Mouse (Mus musculus) limb, embryonic 14.5 days (tissue): ENCODE results near the gene Cuedc2. TPM values are rescaled to one million over a fixed set of nuclear protein-coding genes. Genes with fewer than 3 reads are reported as not detected.

Experiments
- ATAC-seq: fragments of 200-750 bp; cut with Nextera tagmentation; 2 replicates; pipeline ENCODE4 v1.8.0; 2017; ENCODE audit warnings: low read depth, moderate number of reproducible peaks, moderate TSS enrichment; ENCODE audit not compliant: low FRiP score
- DNase-seq: peaks from one replicate; pipeline ENCODE4 v3.0.0-alpha.2; 2015; ENCODE audit warnings: low spot score
- H3K27ac ChIP-seq: fragments of 300-500 bp; sonication (generic); replicated peaks from 2 replicates; pipeline ENCODE4 v1.5.1; 2014; ENCODE audit warnings: low read depth, mild to moderate bottlenecking, low read length, moderate library complexity, mixed read lengths
- H3K27me3 ChIP-seq: fragments of 300-500 bp; sonication (generic); 2 replicates; pipeline ENCODE4 v1.6.1; 2014; ENCODE audit warnings: low read length, mixed read lengths; ENCODE audit not compliant: control insufficient read depth, insufficient read depth
- H3K36me3 ChIP-seq: fragments of 300-500 bp; sonication (generic); 2 replicates; pipeline ENCODE4 v1.6.1; 2014; ENCODE audit warnings: mild to moderate bottlenecking, low read length, moderate library complexity, mixed read lengths; ENCODE audit not compliant: control insufficient read depth, insufficient read depth
- H3K4me1 ChIP-seq: fragments of 300-500 bp; sonication (generic); 2 replicates; pipeline ENCODE4 v1.6.1; 2014; ENCODE audit warnings: antibody characterized with exemption, low read length, mixed read lengths; ENCODE audit not compliant: control insufficient read depth, insufficient read depth
- H3K4me2 ChIP-seq: fragments of 300-500 bp; sonication (generic); replicated peaks from 2 replicates; pipeline ENCODE4 v1.6.1; 2014; ENCODE audit warnings: low read depth, mild to moderate bottlenecking, low read length, moderate library complexity; ENCODE audit not compliant: severe bottlenecking
- H3K4me3 ChIP-seq: fragments of 300-500 bp; sonication (generic); replicated peaks from 2 replicates; pipeline ENCODE4 v1.5.1; 2014; ENCODE audit warnings: low read length
- H3K9ac ChIP-seq: fragments of 300-500 bp; sonication (generic); 2 replicates; pipeline ENCODE4 v1.6.1; 2014; ENCODE audit warnings: mild to moderate bottlenecking, low read depth, low read length, moderate library complexity; ENCODE audit not compliant: severe bottlenecking
- H3K9me3 ChIP-seq: fragments of 300-500 bp; sonication (generic); 2 replicates; pipeline ENCODE4 v1.6.1; 2016; ENCODE audit warnings: low read length; ENCODE audit not compliant: control insufficient read depth
- POLR2A ChIP-seq: fragments of 200-500 bp; IDR thresholded peaks from 2 replicates; pipeline ENCODE4 v1.8.0; 2012; ENCODE audit warnings: inconsistent platforms, mild to moderate bottlenecking, moderate library complexity, borderline replicate concordance; ENCODE audit not compliant: insufficient read depth, insufficient read length; ENCODE audit errors: extremely low read depth
- WGBS: fragments of 180-500 bp; shearing (Covaris S2); extraction: QIAGEN DNeasy Blood & Tissue Kit; methylation state at CpG from one replicate; pipeline ENCODE4 v1.1.7; 2014; 5-methylcytosine and 5-hydroxymethylcytosine counted together
- polyA plus RNA-seq, 2 experiments: library from polyadenylated mRNA; depleted of rRNA in 1 of 2; stranded (reverse) in 1 of 2; unstranded in 1 of 2; fragments of >200 nt; fragmentation: Nextera tagmentation in 1 of 2; extraction: Ambion mirVana in 1 of 2; gene quantifications; 2 replicates each; pipeline versions ENCODE4 v1.2.1 to v1.2.3; 2012 to 2014

Gene Cuedc2
- polyA plus RNA-seq, 2 experiments = 110 to 164 TPM

GRCm38 (mm10) chr19:46347936-46348668 is 9.6 kb upstream of the Cuedc2 start:
- peak; percentile 39 for DNase-seq

GRCm38 (mm10) chr19:46347146-46347545 is 8.6 kb upstream of the Cuedc2 start:
- Histone ChIP-seq H3K4me2 (no peak overlapping the region), H3K9me3 (no peaks in the 10 kb centered on the region), H3K27ac (no peak overlapping the region), H3K27me3 (no peaks in the 10 kb centered on the region), H3K9ac (no peak overlapping the region), H3K36me3 (no peaks in the 10 kb centered on the region), H3K4me1 (0 out of 2 replicates have a peak, but pooled peaks cover 7% of the 10 kb centered on the region), H3K4me3 (no peak overlapping the region)
- ATAC-seq (no peak), DNase-seq (no peak)
- WGBS = 93% methylated on average over 1 of the region's 1 CpGs
- no peak for TF ChIP-seq POLR2A

More at GRCm38 (mm10) chr19:46347936-46348668, 9.6 kb upstream of the Cuedc2 start:
- H3K27me3 ChIP-seq = no peaks in the 10 kb centered on the region
- WGBS = 27% methylated on average over 14 of the region's 14 CpGs
- no peaks in the 10 kb centered on the region for H3K9me3 ChIP-seq
- TF ChIP-seq POLR2A = no peak
- H3K4me1 ChIP-seq = 0 out of 2 replicates have a peak, but pooled peaks cover 7% of the 10 kb centered on the region
- H3K36me3 ChIP-seq = no peaks in the 10 kb centered on the region
- H3K4me2 ChIP-seq = peak overlapping the region; percentile 85
- peak overlapping the region; percentile 76 for H3K4me3 ChIP-seq
- peak overlapping the region; percentile 79 for H3K27ac ChIP-seq
- peak overlapping the region; percentile 80 for H3K9ac ChIP-seq
- ATAC-seq = no peak

DNA sequence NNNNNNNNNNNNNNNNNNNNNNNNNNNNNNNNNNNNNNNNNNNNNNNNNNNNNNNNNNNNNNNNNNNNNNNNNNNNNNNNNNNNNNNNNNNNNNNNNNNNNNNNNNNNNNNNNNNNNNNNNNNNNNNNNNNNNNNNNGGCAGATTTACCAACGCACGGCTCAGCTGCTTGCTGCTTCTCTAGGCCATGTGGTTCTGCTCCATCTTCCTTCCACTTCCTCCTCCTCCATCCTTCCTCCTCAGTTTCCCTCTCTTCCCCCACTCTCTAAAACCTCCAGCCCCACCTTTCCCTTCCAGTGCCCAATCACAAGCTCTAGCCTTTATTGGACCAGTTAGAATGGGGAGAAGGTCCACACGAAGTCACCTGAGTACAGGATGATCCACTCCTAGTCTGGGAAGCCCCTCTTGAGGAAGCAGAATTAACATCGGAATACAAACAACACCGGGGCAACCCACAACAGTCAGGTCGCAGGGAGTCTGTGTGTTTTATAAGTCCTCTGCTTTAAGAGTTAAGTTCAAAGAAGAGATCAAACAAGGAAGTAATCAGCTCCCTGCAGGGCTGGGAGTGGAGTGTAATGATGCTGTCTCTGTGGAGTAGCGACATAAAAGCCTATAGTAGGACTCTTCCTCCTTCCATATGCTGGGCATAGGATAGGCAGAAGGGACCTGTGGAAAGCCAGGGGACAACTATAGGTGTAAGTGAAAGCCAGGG is 6.4 kb upstream of the Cuedc2 start:
- no peak for TF ChIP-seq POLR2A
- Histone ChIP-seq H3K4me1 (0 out of 2 replicates have a peak, but pooled peaks cover 5% of the 10 kb centered on the region), H3K9ac (no peak overlapping the region), H3K27me3 (no peaks in the 10 kb centered on the region), H3K27ac (no peak overlapping the region), H3K4me2 (no peak overlapping the region), H3K36me3 (no peaks in the 10 kb centered on the region), H3K9me3 (no peaks in the 10 kb centered on the region), H3K4me3 (no peak overlapping the region)
- WGBS = 12% methylated on average over 7 of the region's 7 CpGs
- no peak for DNase-seq
- ATAC-seq = no peak

DNA sequence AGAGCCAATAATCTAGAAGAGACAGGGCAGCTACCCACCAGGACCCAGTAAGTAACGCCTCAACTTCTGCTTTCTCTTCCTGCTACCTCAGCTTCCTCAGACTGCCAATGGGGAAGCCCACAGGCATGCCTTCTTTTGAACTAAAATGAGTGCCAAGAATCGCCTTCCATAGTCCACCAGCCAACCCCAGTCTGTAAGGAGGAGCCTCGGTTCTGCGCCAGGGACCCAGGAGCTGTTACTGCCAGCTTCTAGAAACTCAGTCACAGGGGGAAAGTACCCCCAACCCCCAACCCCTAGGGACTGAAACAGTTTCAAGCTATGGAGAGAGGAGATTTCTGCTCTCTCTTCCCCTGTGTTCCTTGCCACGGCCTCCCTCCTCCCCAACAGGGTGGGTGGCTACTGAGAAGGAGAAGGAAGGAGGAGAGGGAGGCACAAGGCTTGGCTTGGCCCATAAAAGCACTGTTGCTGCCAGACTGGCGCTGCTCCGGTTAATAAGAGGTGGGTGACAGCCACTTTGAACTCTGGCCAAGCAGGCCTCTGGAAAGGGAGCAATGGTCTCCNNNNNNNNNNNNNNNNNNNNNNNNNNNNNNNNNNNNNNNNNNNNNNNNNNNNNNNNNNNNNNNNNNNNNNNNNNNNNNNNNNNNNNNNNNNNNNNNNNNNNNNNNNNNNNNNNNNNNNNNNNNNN is 927 bp upstream of the Cuedc2 start:
- Histone ChIP-seq H3K4me1 (peaks cover 12% of the 10 kb centered on the region; the same call in 1 of the 2 replicates), H3K9ac (0 out of 2 replicates have a peak overlapping the region, but pooled peaks have one; percentile 6), H3K27ac (peak overlapping the region; percentile 10; the same call in 1 of the 2 replicates), H3K4me2 (peak overlapping the region; percentile 32), H3K27me3 (no peaks in the 10 kb centered on the region), H3K36me3 (no peaks in the 10 kb centered on the region), H3K9me3 (no peaks in the 10 kb centered on the region), H3K4me3 (no peak overlapping the region)
- no peak for TF ChIP-seq POLR2A
- WGBS = 64% methylated on average over 7 of the region's 7 CpGs
- DNase-seq = no peak
- no peak for ATAC-seq

GRCm38 (mm10) chr19:46338942-46339286 is 412 bp upstream of the Cuedc2 start:
- Histone ChIP-seq H3K9ac (no peak overlapping the region), H3K36me3 (no peaks in the 10 kb centered on the region), H3K4me1 (peaks cover 12% of the 10 kb centered on the region; the same call in 1 of the 2 replicates), H3K27me3 (no peaks in the 10 kb centered on the region), H3K9me3 (no peaks in the 10 kb centered on the region), H3K4me3 (peak overlapping the region; percentile 77), H3K4me2 (peak overlapping the region; percentile 32), H3K27ac (0 out of 2 replicates have a peak overlapping the region, but pooled peaks have one; percentile 10)
- DNase-seq (no peak), ATAC-seq (no peak)
- no peak for TF ChIP-seq POLR2A
- WGBS = 53% methylated on average over 6 of the region's 6 CpGs
